Mouse (Mus musculus): ENCODE data around the gene Tagap. TPM values are rescaled to one million over a fixed set of nuclear protein-coding genes. Genes with fewer than 3 reads are reported as not detected.

The Tagap gene
- 1 to 10 TPM; 2.4 to 3.1 TPM for total RNA-seq (2021)
- long read RNA-seq, experiment 1, partial matches to known transcripts, result 0 of 3 reads
- long read RNA-seq, experiment 1, other reads (novel, unspliced or antisense), result 0 of 3 reads
- long read RNA-seq, experiment 2, partial matches to known transcripts, result 0 of 2 reads
- long read RNA-seq, experiment 2, other reads (novel, unspliced or antisense), result 1 of 2 reads

DNA sequence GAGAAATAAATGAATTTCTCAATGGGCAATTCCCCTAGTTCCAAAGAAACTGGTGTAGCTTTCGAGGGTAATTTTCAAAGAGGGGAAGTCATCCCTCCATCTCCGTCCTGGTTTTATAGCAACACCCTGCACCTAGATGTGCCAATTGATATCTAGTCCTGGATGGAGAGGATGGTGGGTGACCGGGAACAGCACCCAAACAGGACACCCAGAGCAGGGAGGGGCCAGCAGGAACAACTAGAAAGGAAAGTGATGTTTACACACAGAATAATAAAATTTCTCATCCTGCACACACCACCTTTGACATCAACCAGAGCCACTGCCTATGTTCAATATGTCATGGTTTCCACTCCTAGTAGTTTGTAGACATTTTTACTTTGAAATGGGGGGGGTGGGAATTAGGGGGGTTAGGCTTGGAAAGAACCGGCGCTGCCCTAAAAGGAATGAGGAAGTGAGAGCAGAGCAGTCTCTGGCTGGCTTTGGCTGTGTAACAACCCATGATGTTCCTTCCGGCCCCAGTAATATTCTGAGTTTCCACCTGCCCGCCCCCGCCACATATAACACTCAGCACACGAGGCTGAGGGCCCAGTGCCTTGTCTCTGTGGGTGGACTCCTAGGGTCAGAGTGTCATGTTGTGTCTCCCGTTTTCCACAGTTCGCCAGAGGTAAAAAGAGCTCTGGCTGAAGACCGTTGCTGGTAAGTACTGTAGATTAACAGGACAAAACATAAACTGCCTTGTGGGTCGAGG is at the start of gene Tagap:
TSS of gene Tagap (plus strand) at position 588 of the 748 bp plus-strand sequence.
- DNase-seq, result peak in 1 of 2 experiments; percentile 13
- intact Hi-C loops (cut with DNase I), result loop anchor here (5.0 kb wide), 1 partner anchor 58 kb away; no protein-coding TSS in a partner anchor

GRCm38 (mm10) chr17:7876541-7876940 is 49.3 kb upstream of the Tagap start:
- DNase-seq, result no peak
- intact Hi-C loops (cut with DNase I), result no loop called here

- no peak for DNase-seq
- intact Hi-C loops (cut with DNase I), result no loop called here
These were observed 48.5 kb upstream of the Tagap start for GRCm38 (mm10) chr17:7877191-7877764.

- intact Hi-C loops (cut with DNase I), result no loop called here
- no peak for DNase-seq
These were observed 47.9 kb upstream of the Tagap start for GRCm38 (mm10) chr17:7877878-7878277.

GRCm38 (mm10) chr17:7879529-7879928 is 46.3 kb upstream of the Tagap start:
- no peak for DNase-seq
- intact Hi-C loops (cut with DNase I), result no loop called here

- DNase-seq, result no peak
- intact Hi-C loops (cut with DNase I), result no loop called here
These were observed 42.7 kb upstream of the Tagap start for GRCm38 (mm10) chr17:7883126-7883525.

DNA sequence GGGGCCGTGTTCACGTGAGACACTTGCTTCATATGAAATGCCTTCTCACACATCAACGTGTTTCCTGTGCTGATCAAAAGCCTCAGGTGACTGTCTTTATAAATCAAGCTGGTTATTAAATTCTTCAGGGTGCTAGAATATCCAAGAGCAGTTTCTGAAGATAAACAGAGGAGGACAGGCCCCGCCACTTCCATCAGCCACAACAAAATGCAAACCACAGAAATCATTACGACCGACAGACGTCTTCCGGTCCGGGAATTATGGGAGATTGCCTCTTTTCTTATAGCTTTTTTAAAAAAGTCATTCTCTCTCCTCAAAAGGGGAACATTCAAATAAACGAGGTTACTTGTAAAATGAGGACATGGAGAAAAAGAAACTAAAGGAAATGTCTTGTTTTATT is 41.2 kb upstream of the Tagap start:
- DNase-seq, result no peak
- intact Hi-C loops (cut with DNase I), result no loop called here

DNA sequence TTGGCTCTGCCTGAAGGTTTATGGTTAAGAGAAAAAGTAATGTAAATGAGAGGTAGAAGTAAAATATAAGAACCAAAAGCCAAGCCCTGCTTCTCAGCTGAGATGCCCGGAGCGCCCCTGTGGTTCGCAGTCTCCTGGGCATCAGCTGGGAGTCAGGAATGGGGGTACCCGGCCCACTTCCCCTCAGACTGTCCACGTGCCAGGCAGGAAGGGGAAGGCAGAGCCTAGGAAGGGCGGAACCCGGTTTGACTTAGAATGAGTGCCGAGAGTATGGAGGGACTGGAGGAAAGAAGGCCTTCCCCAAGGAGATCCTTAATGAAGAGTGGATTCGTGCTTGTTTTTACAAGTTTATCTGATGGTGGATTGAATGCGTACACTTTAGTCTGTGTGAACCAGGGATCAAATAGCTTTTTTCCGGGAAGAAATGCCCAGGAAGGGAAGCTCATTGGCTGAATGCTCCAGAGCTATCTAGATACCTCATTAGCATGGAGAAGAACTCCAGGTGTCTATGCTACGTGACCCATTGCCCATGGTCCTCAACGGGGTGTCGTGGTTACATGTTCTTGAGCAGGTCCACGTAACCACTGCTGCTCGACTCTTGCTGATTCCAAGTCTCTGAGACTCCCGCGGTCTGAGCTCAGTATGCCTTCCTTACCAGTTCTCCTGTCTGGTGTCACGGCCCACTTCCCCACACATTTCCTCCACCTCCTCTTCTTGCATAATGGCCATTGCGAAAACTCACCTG is 38.6 kb upstream of the Tagap start:
- no peak for DNase-seq
- intact Hi-C loops (cut with DNase I), result no loop called here

- intact Hi-C loops (cut with DNase I), result no loop called here
- no peak for DNase-seq
These were observed 37.5 kb upstream of the Tagap start for GRCm38 (mm10) chr17:7888291-7888690.

GRCm38 (mm10) chr17:7889026-7889425 is 36.8 kb upstream of the Tagap start:
- intact Hi-C loops (cut with DNase I), result no loop called here
- no peak for DNase-seq

- peak in 1 of 2 experiments; percentile 21 for DNase-seq
These were observed 33.1 kb upstream of the Tagap start for GRCm38 (mm10) chr17:7892676-7893075.

DNA sequence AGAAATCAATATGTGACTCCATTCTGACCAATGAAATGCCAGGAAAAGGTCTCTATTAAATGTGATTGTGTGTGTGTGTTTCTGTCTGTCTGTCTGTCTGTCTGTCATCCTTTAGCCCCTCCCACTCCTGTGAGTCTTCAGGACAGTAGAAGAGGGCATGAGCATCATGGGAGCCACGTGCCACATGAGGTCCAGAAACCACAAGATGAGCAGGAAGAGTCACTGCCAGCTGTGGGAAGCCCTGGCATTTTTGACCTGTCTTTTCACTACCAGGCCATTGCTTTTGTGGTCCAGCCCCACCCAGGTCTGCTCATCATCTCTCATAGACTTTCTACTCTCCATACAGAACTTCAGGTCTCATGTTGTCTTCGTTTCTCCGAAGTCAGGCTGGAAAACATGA is 31.7 kb upstream of the Tagap start:
- intact Hi-C loops (cut with DNase I), result no loop called here
- DNase-seq, result no peak

More at GRCm38 (mm10) chr17:7892676-7893075, 33.1 kb upstream of the Tagap start:
- intact Hi-C loops (cut with DNase I), result no loop called here

DNA sequence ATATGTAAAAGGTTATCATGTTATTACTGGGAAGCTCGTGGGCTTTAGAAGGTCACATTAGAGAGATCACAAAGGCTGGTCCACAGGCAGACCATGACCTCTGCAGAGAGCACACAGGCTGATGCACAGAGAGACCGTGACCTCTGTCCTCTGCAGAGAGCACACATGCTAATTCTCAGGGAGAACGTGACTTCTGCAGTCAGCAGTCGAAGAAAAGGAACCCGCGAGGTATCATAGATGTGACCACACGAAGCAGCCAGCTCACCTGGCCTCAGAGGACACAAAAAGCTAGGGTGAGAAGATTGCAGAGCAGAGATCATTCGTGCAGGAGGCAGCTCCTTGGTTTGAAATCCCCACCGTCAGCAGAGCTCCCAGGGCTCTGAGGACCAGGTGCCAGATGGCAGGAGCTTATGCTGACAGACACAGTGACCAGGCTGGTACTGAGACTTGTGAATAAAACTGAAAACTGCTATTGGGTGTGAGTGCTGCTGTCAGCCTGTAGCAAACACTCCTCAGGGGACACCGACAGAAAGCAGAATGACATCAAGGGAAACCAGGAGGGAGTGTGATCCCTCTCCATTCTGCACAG is 29.7 kb upstream of the Tagap start:
- no peak for DNase-seq
- intact Hi-C loops (cut with DNase I), result no loop called here

- no peak for DNase-seq
- intact Hi-C loops (cut with DNase I), result no loop called here
These were observed 28.7 kb upstream of the Tagap start for GRCm38 (mm10) chr17:7897120-7897519.

DNA sequence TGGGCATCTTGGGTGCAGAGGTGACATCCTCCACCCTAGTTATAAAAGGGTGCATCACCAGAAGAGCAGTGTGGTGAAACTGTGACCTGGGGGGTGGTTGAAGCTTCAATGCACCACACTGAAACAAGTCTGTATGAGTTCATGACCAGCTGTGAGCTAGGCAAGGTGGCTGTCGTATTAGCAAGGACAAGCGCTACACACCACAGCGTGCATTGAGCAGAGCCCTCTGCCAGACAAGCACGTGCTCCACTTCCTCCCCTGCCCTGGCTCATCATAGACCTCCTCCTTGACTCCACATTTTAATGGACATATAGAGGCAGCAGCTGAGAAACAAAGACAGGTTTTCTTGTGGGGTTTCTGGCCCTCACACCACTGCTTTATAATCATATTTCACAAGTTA is 28.0 kb upstream of the Tagap start:
- intact Hi-C loops (cut with DNase I), result no loop called here
- no peak for DNase-seq

DNA sequence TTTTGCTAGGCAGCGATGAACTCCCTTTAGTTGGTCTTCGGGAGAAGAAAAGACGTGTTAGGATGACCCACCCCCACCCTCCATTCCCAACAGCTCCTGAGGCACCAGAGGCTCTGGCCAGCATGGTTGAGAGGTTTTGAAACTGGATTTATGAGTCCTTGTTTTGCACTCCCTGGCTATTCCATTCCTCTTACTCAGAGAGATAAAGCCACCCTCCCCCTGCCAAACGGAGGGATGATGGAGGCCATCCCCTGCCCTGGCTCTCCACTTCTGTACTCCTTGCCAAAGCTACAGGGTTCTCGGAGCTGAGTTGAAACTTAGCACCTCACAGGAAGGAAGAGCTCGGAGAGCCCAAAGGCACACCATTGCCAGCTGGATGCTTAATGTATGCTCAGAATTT is 26.6 kb upstream of the Tagap start:
- peak; percentile 26 to 31 for DNase-seq

GRCm38 (mm10) chr17:7899961-7900360 is 25.8 kb upstream of the Tagap start:
- intact Hi-C loops (cut with DNase I), result no loop called here
- DNase-seq, result no peak

More for the DNA sequence above, 26.6 kb upstream of the Tagap start:
- intact Hi-C loops (cut with DNase I), result no loop called here

- intact Hi-C loops (cut with DNase I), result no loop called here
- DNase-seq, result no peak
These were observed 24.3 kb upstream of the Tagap start for GRCm38 (mm10) chr17:7901536-7901935.

DNA sequence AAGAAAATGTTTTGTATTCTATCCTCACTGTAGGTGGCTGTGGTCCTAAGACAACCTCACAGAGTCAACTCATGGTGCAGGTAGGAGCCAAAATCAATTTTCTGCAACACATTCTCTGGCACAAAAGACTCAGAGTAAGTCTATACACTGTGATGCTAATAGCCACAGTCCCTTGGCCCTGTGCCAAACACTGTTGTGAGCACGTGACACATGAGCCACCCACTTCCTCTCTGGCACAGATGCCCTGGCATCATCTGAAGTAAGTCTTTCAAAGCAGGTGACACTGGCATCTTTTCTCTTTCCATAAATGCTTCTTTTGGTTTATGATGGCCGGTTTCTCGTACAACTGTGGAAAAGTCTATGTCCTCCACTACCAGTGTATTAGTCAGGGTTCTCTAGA is 23.4 kb upstream of the Tagap start:
- DNase-seq, result no peak
- intact Hi-C loops (cut with DNase I), result no loop called here

- no peak for DNase-seq
- intact Hi-C loops (cut with DNase I), result no loop called here
These were observed 20.8 kb upstream of the Tagap start for GRCm38 (mm10) chr17:7904992-7905391.
